Mouse (Mus musculus): ENCODE data around the gene Tcstv3. TPM values are rescaled to one million over a fixed set of nuclear protein-coding genes. Genes with fewer than 3 reads are reported as not detected.

The Tcstv3 gene
- polyA plus RNA-seq, 1 experiment from 2014 or later = not detected

Other genes with a start within 250 kb of the Tcstv3 start
- not detected in 2 replicates for gene Gm20767, start 176.6 kb upstream of the Tcstv3 start, polyA plus RNA-seq (2015; fragmentation: Nextera tagmentation; extraction: Ambion mirVana)
- not detected in 2 replicates for gene Gm21818, start 144.4 kb upstream of the Tcstv3 start, polyA plus RNA-seq (2015; fragmentation: Nextera tagmentation; extraction: Ambion mirVana)
- not detected in 2 replicates for gene Gm21762, start 100.9 kb upstream of the Tcstv3 start, polyA plus RNA-seq (2015; fragmentation: Nextera tagmentation; extraction: Ambion mirVana)
- gene Gm21731, start 77.8 kb upstream of the Tcstv3 start, polyA plus RNA-seq (2015; fragmentation: Nextera tagmentation; extraction: Ambion mirVana) = not detected in 2 replicates
- not detected in 2 replicates for gene AF067061, start 53.8 kb upstream of the Tcstv3 start, polyA plus RNA-seq (2015; fragmentation: Nextera tagmentation; extraction: Ambion mirVana)
- gene BC147527, start 16.5 kb upstream of the Tcstv3 start, polyA plus RNA-seq (2015; fragmentation: Nextera tagmentation; extraction: Ambion mirVana) = 0.59 and 0.76 TPM in 2 replicates